Mouse (Mus musculus) urinary bladder, postnatal 14 days (tissue): Measurements from ENCODE around the gene Shld1.

Experiments
- DNase-seq: peaks from one replicate; pipeline ENCODE4 v3.0.0; 2021; ENCODE audit warnings: low spot score

Gene Shld1

GRCm38 (mm10) chr2:132724561-132724960, 37.8 kb downstream of the Shld1 start:
- no peak for DNase-seq

GRCm38 (mm10) chr2:132725376-132725905, 38.7 kb downstream of the Shld1 start:
- DNase-seq, result no peak

DNA sequence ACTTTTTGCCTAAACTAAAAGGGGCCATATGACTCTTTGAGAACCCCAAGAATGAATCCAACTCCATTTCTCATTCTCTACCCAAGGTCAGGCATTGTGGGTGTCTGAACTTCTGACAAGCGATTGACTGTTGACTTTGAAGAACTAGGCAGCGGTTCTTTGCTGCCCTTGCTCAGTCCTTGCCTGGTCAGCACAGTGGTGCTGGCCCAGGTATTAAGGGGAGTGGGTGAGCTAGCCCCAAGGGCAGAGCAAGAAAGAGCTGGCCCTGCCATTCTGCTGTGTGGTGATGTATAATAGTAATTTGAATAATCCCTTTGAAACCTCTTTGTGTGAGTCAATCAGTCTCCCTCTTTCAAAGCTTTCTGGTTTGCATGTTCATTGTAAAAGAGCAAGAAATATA, 39.4 kb downstream of the Shld1 start:
- DNase-seq, result no peak

DNA sequence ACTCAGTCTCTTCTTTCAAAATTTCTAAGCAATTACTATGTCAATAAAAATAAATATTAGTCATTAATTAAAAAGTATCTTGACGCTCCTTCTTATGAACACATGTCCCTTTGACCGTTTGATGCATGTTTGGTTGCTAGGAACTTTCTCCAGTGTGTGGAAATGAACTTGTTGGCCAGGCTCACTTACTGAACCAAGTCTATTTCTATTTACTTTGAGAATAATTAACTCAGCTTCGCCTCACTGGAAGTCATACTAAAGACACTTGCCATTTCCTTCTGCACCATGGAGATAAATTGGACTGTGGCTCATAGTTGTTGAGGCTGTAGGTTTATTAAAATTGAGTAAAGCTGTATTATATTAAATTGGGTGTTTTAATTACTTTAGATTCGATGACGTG, 46.2 kb downstream of the Shld1 start:
- DNase-seq, result no peak

DNA sequence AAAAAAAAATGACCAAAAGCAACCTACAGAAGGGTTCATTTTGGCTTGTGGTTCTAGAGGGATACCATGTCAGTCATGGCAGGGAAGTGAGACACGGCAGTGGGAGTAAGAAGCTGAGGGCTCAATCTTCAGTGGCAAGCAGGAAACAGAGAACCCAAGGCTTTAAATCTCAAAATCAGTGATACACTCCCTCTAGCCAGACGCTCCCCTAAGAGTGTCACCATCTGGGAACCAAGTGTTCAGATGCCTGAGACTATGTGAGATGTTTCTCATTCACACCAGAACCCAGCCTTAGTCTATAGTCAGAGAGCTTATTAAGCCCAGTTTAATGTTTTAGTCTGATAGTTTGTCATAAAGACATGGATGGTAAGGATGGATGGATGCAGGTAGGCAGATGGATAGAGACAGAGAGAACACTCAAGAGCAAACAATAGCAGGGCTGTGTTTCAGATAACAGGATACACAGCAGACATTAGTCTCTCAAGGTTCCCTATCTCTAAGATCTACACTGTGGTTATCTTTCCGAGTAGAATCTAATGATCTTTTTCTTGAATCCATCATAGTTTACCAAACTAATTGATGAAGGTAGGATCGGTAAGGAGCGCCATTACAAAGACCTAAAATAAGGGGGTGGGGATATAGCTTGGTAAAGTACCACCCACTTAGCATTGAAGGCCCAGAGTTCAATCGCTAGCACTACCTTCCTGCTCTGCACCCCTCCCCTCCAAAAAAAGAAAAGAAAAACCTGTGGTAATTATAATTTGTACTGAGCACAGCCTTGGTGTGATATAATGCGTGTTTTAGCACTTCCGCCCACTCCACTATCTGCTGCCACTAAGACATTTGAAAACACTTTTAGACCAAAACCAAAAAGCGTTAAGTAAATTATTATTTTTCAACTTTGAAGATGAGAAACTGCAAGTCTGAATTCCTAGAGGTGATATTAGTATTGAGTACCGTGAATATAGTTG, 47.2 kb downstream of the Shld1 start:
- no peak for DNase-seq

DNA sequence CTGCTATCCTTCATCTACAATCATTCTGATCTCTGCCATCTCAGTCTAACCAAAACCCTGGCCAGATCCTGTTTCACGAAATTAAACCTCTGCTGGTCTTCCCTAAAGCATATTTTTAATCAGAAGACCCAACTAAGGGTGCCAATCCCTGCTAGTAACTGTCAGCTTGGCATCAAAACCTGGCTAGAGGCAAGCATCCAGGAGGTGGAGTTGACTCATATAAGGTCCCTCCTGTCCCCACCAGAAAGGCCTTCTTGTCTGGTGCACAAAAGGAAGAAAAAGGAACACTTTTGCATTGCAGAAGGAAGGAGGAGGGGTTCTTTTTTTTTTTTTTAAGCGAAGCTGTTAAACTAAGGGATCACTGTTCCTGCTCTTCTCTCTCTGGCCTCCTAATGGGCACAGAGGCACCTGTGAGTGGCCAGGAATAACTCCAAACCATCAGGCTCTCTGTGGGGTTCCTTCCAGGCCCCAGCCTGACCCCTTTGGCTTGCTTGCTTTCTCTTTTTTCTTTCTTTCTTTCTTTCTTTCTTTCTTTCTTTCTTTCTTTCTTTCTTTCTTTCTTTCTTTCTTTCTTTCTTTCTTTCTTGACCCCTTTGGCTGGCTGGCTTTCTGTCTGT, 52.2 kb downstream of the Shld1 start:
- no peak for DNase-seq

DNA sequence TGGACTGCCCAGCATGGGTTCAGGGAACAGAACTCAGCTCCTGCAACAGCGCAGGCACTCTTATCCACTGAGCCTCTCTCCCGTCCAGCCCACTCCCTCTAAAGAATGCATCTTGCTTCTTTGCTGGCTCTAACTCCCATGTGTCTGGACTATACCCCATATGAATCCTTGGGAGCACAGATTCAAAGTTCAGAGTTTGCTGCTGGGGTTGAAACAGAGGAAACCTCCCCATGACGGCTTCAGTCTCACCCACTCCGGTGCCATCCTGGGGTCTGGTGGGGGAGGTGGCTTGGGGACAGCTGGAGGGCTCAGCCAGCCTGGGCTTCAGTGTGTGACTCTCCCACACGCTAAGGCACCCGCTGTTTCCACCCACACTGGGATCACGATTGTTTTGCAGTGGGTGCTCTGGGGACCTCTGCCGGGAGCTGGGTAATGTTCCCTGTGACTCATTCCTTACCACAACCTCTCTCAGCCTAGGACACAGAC, 55.2 kb downstream of the Shld1 start:
- DNase-seq, result no peak

DNA sequence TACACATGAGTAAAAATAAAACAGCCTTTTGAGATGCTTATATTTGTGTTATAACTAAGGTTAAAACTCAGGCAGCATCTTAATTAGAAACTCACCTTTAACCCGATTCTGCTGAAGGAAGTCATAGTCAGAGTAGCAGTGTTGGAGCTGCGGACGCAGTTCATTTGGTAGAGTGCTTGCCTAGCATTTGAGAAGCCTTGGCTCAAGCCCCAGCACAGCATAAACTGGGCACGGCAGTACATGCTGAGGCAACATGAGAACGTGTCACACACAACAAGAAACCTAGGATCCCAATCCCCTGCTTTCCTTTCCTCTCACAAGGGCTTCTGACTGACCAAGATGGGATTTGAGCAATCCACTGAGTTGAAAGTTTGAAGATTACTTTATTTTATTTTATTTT, 58.1 kb downstream of the Shld1 start:
- no peak for DNase-seq

DNA sequence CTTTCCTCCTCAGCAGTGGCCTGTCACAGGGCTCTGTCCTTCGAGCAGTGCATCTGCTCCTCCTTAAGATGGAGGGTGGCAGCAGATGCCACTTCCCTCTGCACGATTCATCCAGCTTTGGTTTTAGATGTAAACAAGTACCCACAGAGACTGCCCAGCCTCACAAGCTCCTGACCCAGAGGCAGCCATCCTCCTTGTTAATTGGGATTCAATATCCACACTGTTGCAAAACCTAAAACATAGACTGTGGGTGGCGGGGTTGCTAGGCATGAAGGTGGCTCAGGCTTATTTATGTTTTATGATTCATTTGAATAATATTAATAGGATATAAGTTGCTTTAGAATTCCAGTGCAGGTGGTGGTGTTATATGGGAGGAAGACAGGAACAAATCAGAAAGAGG, 59.4 kb downstream of the Shld1 start:
- DNase-seq, result no peak

DNA sequence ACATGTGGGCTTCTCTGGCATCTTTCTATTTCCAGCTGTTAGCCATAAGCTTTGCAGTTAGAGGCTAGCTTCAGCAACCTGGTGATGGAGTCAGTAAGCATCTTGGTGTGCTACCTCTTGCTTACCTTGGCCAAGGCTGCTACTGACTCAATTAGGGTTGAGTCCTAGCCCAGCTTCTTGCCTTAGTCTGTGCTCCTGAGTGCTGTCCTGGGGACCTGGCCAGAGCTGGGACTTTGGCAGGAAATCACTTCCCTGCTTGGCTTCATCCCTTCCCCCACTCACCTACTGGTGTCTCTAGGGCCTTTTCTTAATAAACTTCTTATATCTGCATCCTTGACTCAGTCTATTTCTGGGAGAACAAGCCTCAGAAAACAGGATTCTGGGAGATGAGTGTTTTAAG, 64.0 kb downstream of the Shld1 start:
- DNase-seq, result no peak

- DNase-seq, result no peak
Observed at GRCm38 (mm10) chr2:132751141-132752066, 64.7 kb downstream of the Shld1 start.

GRCm38 (mm10) chr2:132752398-132752797, 65.7 kb downstream of the Shld1 start:
- DNase-seq, result no peak

- DNase-seq, result no peak
Observed at GRCm38 (mm10) chr2:132753137-132753536, 66.4 kb downstream of the Shld1 start.

DNA sequence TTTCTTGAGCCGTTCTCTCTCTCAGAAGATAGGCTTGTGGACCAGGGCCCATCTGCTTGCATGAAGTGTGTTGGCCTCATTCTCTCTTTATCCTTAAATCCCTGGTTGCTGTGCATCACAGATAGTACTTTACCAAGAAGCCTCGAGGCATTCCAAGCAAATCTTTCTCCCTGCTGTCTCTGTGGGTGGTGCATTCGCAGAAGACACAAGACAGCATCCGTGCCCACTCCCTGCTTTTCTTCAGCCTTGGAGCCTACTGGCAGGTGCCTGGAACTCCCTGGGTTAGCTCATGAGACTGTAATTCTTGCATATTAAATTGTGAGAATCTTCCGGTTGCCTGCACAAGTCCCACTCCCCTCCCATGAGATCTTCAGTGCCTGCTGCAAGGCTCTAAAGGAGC, 71.2 kb downstream of the Shld1 start:
- DNase-seq, result no peak

- DNase-seq, result no peak
Observed at GRCm38 (mm10) chr2:132770822-132771221, 84.1 kb downstream of the Shld1 start.

DNA sequence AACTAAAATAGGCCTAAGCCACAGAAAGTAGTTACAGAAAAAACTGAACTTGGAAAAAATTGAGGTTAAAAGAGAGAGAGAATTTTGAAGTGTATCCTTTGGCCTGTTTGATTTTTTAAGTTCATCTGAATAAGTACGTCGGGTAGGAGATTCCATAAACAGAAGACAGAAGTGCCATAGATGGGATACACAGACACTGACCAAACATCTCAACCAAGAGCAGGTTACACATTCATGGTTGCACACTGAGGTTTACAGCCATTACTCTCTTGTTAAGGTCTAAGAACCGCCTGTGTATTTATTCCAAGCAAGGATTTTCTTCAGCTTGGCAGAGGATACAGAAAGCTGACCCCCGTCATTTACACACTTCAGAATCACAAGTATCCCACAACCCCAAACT, 94.2 kb downstream of the Shld1 start, which contains the start of gene Chgb:
TSS of gene Chgb (plus strand) at position 301 of the 400 bp plus-strand sequence.
- DNase-seq, result no peak

GRCm38 (mm10) chr2:132781439-132782068, 94.8 kb downstream of the Shld1 start:
- DNase-seq, result peak; percentile 89

DNA sequence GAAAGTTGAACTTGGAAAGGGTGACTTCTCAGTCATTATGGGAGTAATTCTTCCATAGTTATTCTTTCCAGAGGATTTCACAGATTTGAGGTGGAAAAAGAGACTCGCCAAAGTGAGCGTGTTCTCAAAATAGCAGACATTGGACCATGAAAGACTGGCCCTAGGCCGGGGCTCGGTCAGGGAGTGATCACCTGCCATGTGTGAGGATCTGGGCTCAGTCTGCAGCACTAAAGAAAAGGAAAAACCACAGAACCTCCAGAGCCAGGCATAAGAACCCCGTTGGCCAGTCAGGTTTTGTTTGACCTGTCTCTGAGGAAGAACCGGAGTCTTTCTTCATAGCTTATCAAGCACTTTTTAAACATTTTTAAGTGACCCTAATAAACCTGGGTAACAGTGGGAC, 97.3 kb downstream of the Shld1 start:
- DNase-seq, result no peak

DNA sequence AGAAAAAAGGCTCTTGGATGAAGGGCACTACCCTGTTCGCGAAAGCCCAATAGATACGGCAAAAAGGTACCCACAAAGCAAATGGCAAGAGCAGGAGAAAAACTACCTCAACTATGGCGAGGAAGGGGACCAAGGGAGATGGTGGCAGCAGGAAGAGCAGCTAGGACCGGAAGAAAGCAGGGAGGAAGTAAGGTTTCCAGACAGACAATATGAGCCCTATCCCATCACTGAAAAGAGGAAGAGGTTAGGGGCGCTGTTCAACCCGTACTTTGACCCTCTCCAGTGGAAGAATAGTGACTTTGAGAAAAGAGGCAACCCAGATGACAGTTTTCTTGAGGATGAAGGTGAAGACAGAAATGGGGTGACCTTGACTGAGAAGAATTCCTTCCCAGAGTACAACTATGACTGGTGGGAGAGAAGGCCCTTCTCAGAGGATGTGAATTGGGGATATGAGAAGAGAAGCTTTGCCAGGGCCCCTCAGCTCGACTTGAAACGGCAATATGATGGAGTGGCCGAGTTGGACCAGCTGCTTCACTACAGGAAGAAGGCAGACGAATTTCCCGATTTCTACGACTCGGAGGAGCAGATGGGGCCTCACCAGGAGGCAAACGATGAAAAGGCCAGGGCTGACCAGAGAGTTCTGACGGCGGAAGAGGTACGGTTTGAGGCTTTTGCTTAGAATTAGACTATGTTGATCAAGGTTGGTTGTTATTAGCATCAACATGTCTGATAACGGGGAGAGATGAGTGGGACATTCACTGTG, 106.9 kb downstream of the Shld1 start:
- no peak for DNase-seq

- no peak for DNase-seq
Observed at GRCm38 (mm10) chr2:132794204-132794586, 107.5 kb downstream of the Shld1 start.
